26 mouse cellular contexts compared by ENCODE assay signal in genomic region chr3:101737197-101737596, GRCm38 (mm10).
DNase-seq lines count a peak whose midpoint lies in the region; ATAC-seq and TF ChIP-seq lines count a peak whose summit lies in the region.
"Had no signal": no experiment of that assay in that cellular context is flagged by ENCODE, and none has a peak within 500 bp of the region (broad histone marks: within the 10 kb centered on the region; RNA-seq: fewer than 3 reads in every experiment).

No protein-coding gene starts in this region.

- no peak overlapping the region for H3K4me3 ChIP-seq in forebrain, embryonic 11.5 days (ENCODE audit: low read depth, low read length)
- H3K4me3 ChIP-seq in forebrain, embryonic 14.5 days (ENCODE audit: low read depth, low read length), result no peak overlapping the region
- H3K4me3 ChIP-seq in intestine, postnatal 0 days (ENCODE audit: low read depth, low read length), result no peak overlapping the region
- H3K4me3 ChIP-seq: embryonic facial prominence, embryonic 13.5 days; embryonic facial prominence, embryonic 15.5 days; erythroblast, embryonic 14.5 days; forebrain, embryonic 10.5 days; forebrain, embryonic 13.5 days had no signal

- DNase-seq in forebrain, embryonic 11.5 days (ENCODE audit: low spot score), result peak; percentile 3
- DNase-seq in forebrain, embryonic 14.5 days (ENCODE audit: low spot score), result no peak
- DNase-seq in spleen, adult 12 weeks (ENCODE audit: low spot score), result no peak
- DNase-seq in adrenal gland, postnatal 25 days, result no peak
- DNase-seq: adrenal gland, adult 8-10 months; adrenal gland, postnatal 14 days; B cell, adult 2 months; cerebellum, adult 11 months; cerebellum, adult 18-20 months; cerebellum, adult 8-10 months; cerebellum, adult 9-11 months; cerebellum, postnatal 14 days; cerebellum, postnatal 36 days; embryo, embryonic 11 days had no signal

- H3K4me2 ChIP-seq in forebrain, embryonic 11.5 days (ENCODE audit: low read depth, low read length, severe bottlenecking), result no peak overlapping the region
- no peak overlapping the region for H3K4me2 ChIP-seq in forebrain, embryonic 14.5 days (ENCODE audit: low read length)
- H3K4me2 ChIP-seq in intestine, postnatal 0 days (replicated peaks; ENCODE audit: low read depth), result no peak overlapping the region
- H3K4me2 ChIP-seq: embryonic facial prominence, embryonic 13.5 days; embryonic facial prominence, embryonic 15.5 days; forebrain, embryonic 13.5 days had no signal

- no peaks in the 10 kb centered on the region for H3K27me3 ChIP-seq in forebrain, embryonic 11.5 days (ENCODE audit: control insufficient read depth, insufficient read depth, low read length)
- no peaks in the 10 kb centered on the region for H3K27me3 ChIP-seq in forebrain, embryonic 14.5 days (replicated peaks; ENCODE audit: control insufficient read depth, insufficient read depth, low read length)
- H3K27me3 ChIP-seq in intestine, postnatal 0 days (replicated peaks; ENCODE audit: control insufficient read depth, insufficient read depth, low read length), result no peaks in the 10 kb centered on the region
- H3K27me3 ChIP-seq: CH12.LX; embryonic facial prominence, embryonic 13.5 days; embryonic facial prominence, embryonic 15.5 days; forebrain, embryonic 13.5 days; Patski had no signal

- H3K9ac ChIP-seq in forebrain, embryonic 11.5 days (ENCODE audit: low read length), result no peak overlapping the region
- H3K9ac ChIP-seq in forebrain, embryonic 14.5 days (ENCODE audit: low read length), result no peak overlapping the region
- no peak overlapping the region for H3K9ac ChIP-seq in intestine, postnatal 0 days (ENCODE audit: low read depth, low read length)
- H3K9ac ChIP-seq: embryonic facial prominence, embryonic 13.5 days; embryonic facial prominence, embryonic 15.5 days; forebrain, embryonic 13.5 days had no signal

- no peaks in the 10 kb centered on the region for H3K4me1 ChIP-seq in forebrain, embryonic 11.5 days (replicated peaks; ENCODE audit: control insufficient read depth, insufficient read depth, low read length)
- H3K4me1 ChIP-seq in forebrain, embryonic 14.5 days (ENCODE audit: control insufficient read depth, insufficient read depth, low read length), result no peaks in the 10 kb centered on the region
- 0 out of 2 replicates have a peak, but pooled peaks cover 2% of the 10 kb centered on the region for H3K4me1 ChIP-seq in intestine, postnatal 0 days (replicated peaks; ENCODE audit: control insufficient read depth, insufficient read depth, low read length)
- H3K4me1 ChIP-seq: embryonic facial prominence, embryonic 13.5 days; embryonic facial prominence, embryonic 15.5 days; forebrain, embryonic 10.5 days; forebrain, embryonic 13.5 days had no signal

- H3K36me3 ChIP-seq in forebrain, embryonic 11.5 days (ENCODE audit: control insufficient read depth, insufficient read depth, low read length), result no peaks in the 10 kb centered on the region
- H3K36me3 ChIP-seq in forebrain, embryonic 14.5 days (ENCODE audit: control insufficient read depth, insufficient read depth, low read length), result no peaks in the 10 kb centered on the region
- H3K36me3 ChIP-seq in intestine, postnatal 0 days (ENCODE audit: control insufficient read depth, insufficient read depth), result no peaks in the 10 kb centered on the region
- H3K36me3 ChIP-seq: embryonic facial prominence, embryonic 13.5 days; embryonic facial prominence, embryonic 15.5 days; forebrain, embryonic 10.5 days; G1E had no signal

- H3K27ac ChIP-seq in forebrain, embryonic 11.5 days (ENCODE audit: low read depth, low read length), result no peak overlapping the region
- H3K27ac ChIP-seq in forebrain, embryonic 14.5 days (ENCODE audit: low read depth, low read length), result no peak overlapping the region
- no peak overlapping the region for H3K27ac ChIP-seq in intestine, postnatal 0 days (ENCODE audit: low read depth, low read length)
- H3K27ac ChIP-seq: embryonic facial prominence, embryonic 13.5 days; embryonic facial prominence, embryonic 15.5 days; forebrain, embryonic 10.5 days; forebrain, embryonic 13.5 days had no signal

- WGBS in forebrain, embryonic 11.5 days, result 94% methylated on average over 6 of the region's 6 CpGs
- 93% methylated on average over 6 of the region's 6 CpGs for WGBS in forebrain, embryonic 14.5 days
- WGBS in intestine, postnatal 0 days, result 61% methylated on average over 6 of the region's 6 CpGs

- no peak for ATAC-seq in forebrain, embryonic 11.5 days (replicated peaks; ENCODE audit: low FRiP score)
- no peak for ATAC-seq in forebrain, embryonic 14.5 days
- ATAC-seq in intestine, postnatal 0 days, result peak; percentile 79
- ATAC-seq: activated CD4-positive, CD25-positive, alpha-beta regulatory T cell, adult 4 months; CD4-positive, CD25-positive, alpha-beta regulatory T cell, adult 4 months; forebrain, embryonic 13.5 days; forebrain, embryonic 16.5 days; Patski had no signal

- H3K9me3 ChIP-seq in forebrain, embryonic 11.5 days (ENCODE audit: control insufficient read depth, low read length), result no peaks in the 10 kb centered on the region
- H3K9me3 ChIP-seq in forebrain, embryonic 14.5 days (replicated peaks; ENCODE audit: control insufficient read depth, low read length), result no peaks in the 10 kb centered on the region
- no peaks in the 10 kb centered on the region for H3K9me3 ChIP-seq in intestine, postnatal 0 days (ENCODE audit: control insufficient read depth)
- H3K9me3 ChIP-seq: G1E had no signal

- TF ChIP-seq CTCF in intestine, postnatal 0 days (IDR thresholded peaks at IDR 0.05; ENCODE audit: low read depth), result no peak
